10 mouse cellular contexts compared by ENCODE assay signal in genomic region chr1:92177196-92177595, GRCm38 (mm10). TPM values are rescaled to one million over a fixed set of nuclear protein-coding genes. Genes with fewer than 3 reads are reported as not detected.
A peak's percentile ranks its signal among the peaks of the same experiment; 100 is the strongest.
DNase-seq lines count a peak whose midpoint lies in the region; ATAC-seq and TF ChIP-seq lines count a peak whose summit lies in the region.
"Had no signal": no experiment of that assay in that cellular context is flagged by ENCODE, and none has a peak within 500 bp of the region (broad histone marks: within the 10 kb centered on the region; RNA-seq: fewer than 3 reads in every experiment).

No protein-coding gene starts in this region.

- no peak for TF ChIP-seq CTCF in hindbrain, postnatal 0 days (IDR thresholded peaks at IDR 0.05; ENCODE audit: low read depth)

- H3K4me3 ChIP-seq in limb, embryonic 12.5 days (replicated peaks) = no peak overlapping the region
- no peak overlapping the region for H3K4me3 ChIP-seq in limb, embryonic 10.5 days
- no peak overlapping the region for H3K4me3 ChIP-seq in forebrain, embryonic 15.5 days
- no peak overlapping the region for H3K4me3 ChIP-seq in hindbrain, postnatal 0 days (ENCODE audit: low read length)
- no peak overlapping the region for H3K4me3 ChIP-seq in neural tube, embryonic 14.5 days (ENCODE audit: low read depth, low read length)

- ATAC-seq in limb, embryonic 12.5 days (ENCODE audit: insufficient number of reproducible peaks, insufficient read depth, low FRiP score, low TSS enrichment, low read depth) = no peak
- ATAC-seq in forebrain, embryonic 15.5 days (replicated peaks) = no peak
- ATAC-seq in hindbrain, postnatal 0 days = no peak
- no peak for ATAC-seq in neural tube, embryonic 14.5 days (ENCODE audit: low read depth)
- ATAC-seq in granulocyte monocyte progenitor cell, adult 5-6 weeks (replicated peaks; ENCODE audit: poor library complexity, severe bottlenecking) = no peak

- WGBS in limb, embryonic 12.5 days = 70% methylated on average over 3 of the region's 3 CpGs
- 86% methylated on average over 3 of the region's 3 CpGs for WGBS in limb, embryonic 10.5 days
- WGBS in forebrain, embryonic 15.5 days = 52% methylated on average over 3 of the region's 3 CpGs
- WGBS in hindbrain, postnatal 0 days = 39% methylated on average over 3 of the region's 3 CpGs
- WGBS in neural tube, embryonic 14.5 days = 60% methylated on average over 3 of the region's 3 CpGs

- no peak for DNase-seq in limb, embryonic 10.5 days (ENCODE audit: low spot score)
- DNase-seq in hindbrain, postnatal 0 days (ENCODE audit: low spot score) = no peak
- DNase-seq in spleen, adult 18-20 months = no peak
- no peak for DNase-seq in retina, postnatal 1 day
- DNase-seq: lung, postnatal 14 days had no signal

- H3K4me1 ChIP-seq in limb, embryonic 12.5 days (replicated peaks) = peaks cover 43% of the 10 kb centered on the region
- peaks cover 48% of the 10 kb centered on the region for H3K4me1 ChIP-seq in limb, embryonic 10.5 days
- peaks cover 46% of the 10 kb centered on the region for H3K4me1 ChIP-seq in forebrain, embryonic 15.5 days
- peaks cover 24% of the 10 kb centered on the region for H3K4me1 ChIP-seq in hindbrain, postnatal 0 days (ENCODE audit: insufficient read depth, low read length)
- H3K4me1 ChIP-seq in neural tube, embryonic 14.5 days (ENCODE audit: control insufficient read depth, insufficient read depth, low read length) = peaks cover 41% of the 10 kb centered on the region

- no peak overlapping the region for H3K9ac ChIP-seq in limb, embryonic 12.5 days (replicated peaks)
- no peak overlapping the region for H3K9ac ChIP-seq in forebrain, embryonic 15.5 days (replicated peaks)
- 0 out of 2 replicates have a peak overlapping the region, but pooled peaks have one; percentile 85 for H3K9ac ChIP-seq in hindbrain, postnatal 0 days (replicated peaks; ENCODE audit: low read length)
- no peak overlapping the region for H3K9ac ChIP-seq in neural tube, embryonic 14.5 days (replicated peaks; ENCODE audit: low read depth, low read length)

- H3K9me3 ChIP-seq in limb, embryonic 12.5 days = no peaks in the 10 kb centered on the region
- H3K9me3 ChIP-seq in limb, embryonic 10.5 days (replicated peaks) = no peaks in the 10 kb centered on the region
- H3K9me3 ChIP-seq in forebrain, embryonic 15.5 days = no peaks in the 10 kb centered on the region
- no peaks in the 10 kb centered on the region for H3K9me3 ChIP-seq in hindbrain, postnatal 0 days (ENCODE audit: low read length)
- no peaks in the 10 kb centered on the region for H3K9me3 ChIP-seq in neural tube, embryonic 14.5 days (ENCODE audit: control insufficient read depth, low read length)

- H3K27ac ChIP-seq in limb, embryonic 12.5 days = no peak overlapping the region
- H3K27ac ChIP-seq in limb, embryonic 10.5 days = no peak overlapping the region; the same call in 1 of the 2 replicates
- H3K27ac ChIP-seq in forebrain, embryonic 15.5 days (replicated peaks) = no peak overlapping the region
- H3K27ac ChIP-seq in hindbrain, postnatal 0 days = no peak overlapping the region
- H3K27ac ChIP-seq in neural tube, embryonic 14.5 days (ENCODE audit: low read depth, low read length) = no peak overlapping the region

- 0 out of 2 replicates have a peak overlapping the region, but pooled peaks have one; percentile 81 for H3K4me2 ChIP-seq in limb, embryonic 12.5 days
- H3K4me2 ChIP-seq in forebrain, embryonic 15.5 days (replicated peaks) = peak overlapping the region; percentile 74; the same call in 1 of the 2 replicates
- peak overlapping the region; percentile 80 for H3K4me2 ChIP-seq in hindbrain, postnatal 0 days (ENCODE audit: low read depth, low read length)
- H3K4me2 ChIP-seq in neural tube, embryonic 14.5 days (ENCODE audit: low read depth, low read length) = peak overlapping the region; percentile 62

- H3K36me3 ChIP-seq in limb, embryonic 12.5 days = no peaks in the 10 kb centered on the region
- H3K36me3 ChIP-seq in limb, embryonic 10.5 days = no peaks in the 10 kb centered on the region
- H3K36me3 ChIP-seq in forebrain, embryonic 15.5 days = no peaks in the 10 kb centered on the region
- H3K36me3 ChIP-seq in hindbrain, postnatal 0 days (ENCODE audit: insufficient read depth, low read length) = no peaks in the 10 kb centered on the region
- H3K36me3 ChIP-seq in neural tube, embryonic 14.5 days (ENCODE audit: control insufficient read depth, insufficient read depth, low read length) = no peaks in the 10 kb centered on the region

- H3K27me3 ChIP-seq in limb, embryonic 12.5 days = no peaks in the 10 kb centered on the region
- H3K27me3 ChIP-seq in limb, embryonic 10.5 days (ENCODE audit: low read depth, poor library complexity, severe bottlenecking) = no peaks in the 10 kb centered on the region
- H3K27me3 ChIP-seq in forebrain, embryonic 15.5 days = no peaks in the 10 kb centered on the region
- H3K27me3 ChIP-seq in hindbrain, postnatal 0 days (ENCODE audit: insufficient read depth, low read length) = no peaks in the 10 kb centered on the region
- H3K27me3 ChIP-seq in neural tube, embryonic 14.5 days (ENCODE audit: control insufficient read depth, insufficient read depth, low read length) = no peaks in the 10 kb centered on the region
- H3K27me3 ChIP-seq: CH12.LX had no signal

RNA-seq across cellular contexts. Expression of gene Hdac4, which starts 18.3 kb away (rescaled TPM):
- polyA plus RNA-seq in limb, embryonic 12.5 days (2016; fragmentation: Nextera tagmentation; extraction: Ambion mirVana) = 22.8 and 26.0 TPM in 2 replicates
- polyA plus RNA-seq in limb, embryonic 10.5 days (2016; fragmentation: Nextera tagmentation; extraction: Ambion mirVana) = 16.3 and 20.7 TPM in 2 replicates
- 31.9 and 32.2 TPM in 2 replicates for polyA plus RNA-seq in forebrain, embryonic 15.5 days (2015; fragmentation: Nextera tagmentation; extraction: Ambion mirVana)
- 67.9 and 71.2 TPM in 2 replicates for total RNA-seq in hindbrain, postnatal 0 days (2014; rRNA removed)
- 20.2 and 22.8 TPM in 2 replicates for polyA plus RNA-seq in hindbrain, postnatal 0 days (2015; fragmentation: Nextera tagmentation; extraction: Ambion mirVana)
- 35.3 and 38.0 TPM in 2 replicates for polyA plus RNA-seq in neural tube, embryonic 14.5 days (2014; fragmentation: Nextera tagmentation; extraction: Ambion mirVana)
- 11.7 and 13.0 TPM in 2 replicates for total RNA-seq in granulocyte monocyte progenitor cell, adult 5-6 weeks (2014; fragmentation: Nextera tagmentation)
- 12.1 and 13.8 TPM in 2 replicates for total RNA-seq in granulocyte monocyte progenitor cell, adult 5-6 weeks (2017)
